Mouse (Mus musculus) midbrain, embryonic 10.5 days (tissue): ENCODE results near the gene Akap10. TPM values are rescaled to one million over a fixed set of nuclear protein-coding genes. Genes with fewer than 3 reads are reported as not detected.
"Not testable (repeated sequence)": the region's sequence is repeated elsewhere in the genome, so short reads cannot be mapped to it uniquely, and the experiment has no call there.

Experiments
- DNase-seq: peaks from one replicate; pipeline ENCODE4 v3.0.0-alpha.2; 2017; ENCODE audit warnings: low spot score
- H3K27ac ChIP-seq: fragments of 300-500 bp; sonication (generic); replicated peaks from 2 replicates; pipeline ENCODE4 v1.5.1; 2016; ENCODE audit warnings: mild to moderate bottlenecking
- H3K27me3 ChIP-seq: fragments of 300-500 bp; sonication (generic); 2 replicates; pipeline ENCODE4 v1.6.1; 2016; ENCODE audit warnings: low read depth, mild to moderate bottlenecking; ENCODE audit not compliant: poor library complexity, severe bottlenecking
- H3K36me3 ChIP-seq: fragments of 300-500 bp; sonication (generic); 2 replicates; pipeline ENCODE4 v1.6.1; 2016; ENCODE audit warnings: mild to moderate bottlenecking, moderate library complexity
- H3K4me1 ChIP-seq: fragments of 300-500 bp; sonication (generic); 2 replicates; pipeline ENCODE4 v1.6.1; 2016
- H3K4me3 ChIP-seq: fragments of 300-500 bp; sonication (generic); 2 replicates; pipeline ENCODE4 v1.5.1; 2016; ENCODE audit warnings: mild to moderate bottlenecking, moderate library complexity
- H3K9me3 ChIP-seq: fragments of 300-500 bp; sonication (generic); replicated peaks from 2 replicates; pipeline ENCODE4 v1.6.1; 2016; ENCODE audit warnings: mild to moderate bottlenecking
- WGBS: fragments of 180-500 bp; shearing (Covaris S2); methylation state at CpG from one replicate; pipeline ENCODE4 v1.1.7; 2016; 5-methylcytosine and 5-hydroxymethylcytosine counted together
- polyA plus RNA-seq: library from polyadenylated mRNA; unstranded; fragments of >200 nt; fragmentation: Nextera tagmentation; extraction: Ambion mirVana; gene quantifications from 2 replicates; pipeline ENCODE4 v1.2.1, GENCODE M21; 2016

Akap10 gene
- polyA plus RNA-seq, result 13.7 and 14.7 TPM in 2 replicates

DNA sequence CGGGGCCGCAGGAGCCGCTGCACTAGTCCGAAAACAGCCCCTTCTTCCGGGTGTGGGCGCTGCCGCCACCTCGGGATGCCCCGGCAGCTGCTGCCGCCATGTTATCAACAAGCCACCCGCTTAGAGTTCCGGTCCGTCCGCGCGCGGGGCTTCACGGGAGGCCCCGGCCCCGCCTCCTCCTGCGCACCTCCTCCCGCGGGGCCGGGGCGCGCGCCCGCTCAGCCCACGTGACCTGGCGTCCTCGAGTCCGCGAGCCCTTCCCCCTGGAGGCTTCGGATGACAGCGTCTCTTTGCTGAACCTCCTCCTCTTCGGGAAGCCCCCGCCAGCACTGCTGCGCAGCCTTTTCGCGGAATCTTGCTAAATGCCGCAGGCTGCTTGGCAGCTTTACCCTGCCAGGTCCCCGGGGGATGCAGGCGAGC lies at the start of gene Akap10:
Gene Akap10 (minus strand): TSS at position 155 of the 420 bp plus-strand sequence.
- WGBS, result under 1% methylated on average over 43 of the region's 43 CpGs
- Histone ChIP-seq H3K27me3 (no peaks in the 10 kb centered on the region), H3K9me3 (no peaks in the 10 kb centered on the region), H3K36me3 (peaks cover 12% of the 10 kb centered on the region), H3K4me3 (peak within 1 kb of the TSS; percentile 75), H3K4me1 (peaks cover 29% of the 10 kb centered on the region), H3K27ac (peak within 1 kb of the TSS; percentile 98)
- peak; percentile 94 for DNase-seq

DNA sequence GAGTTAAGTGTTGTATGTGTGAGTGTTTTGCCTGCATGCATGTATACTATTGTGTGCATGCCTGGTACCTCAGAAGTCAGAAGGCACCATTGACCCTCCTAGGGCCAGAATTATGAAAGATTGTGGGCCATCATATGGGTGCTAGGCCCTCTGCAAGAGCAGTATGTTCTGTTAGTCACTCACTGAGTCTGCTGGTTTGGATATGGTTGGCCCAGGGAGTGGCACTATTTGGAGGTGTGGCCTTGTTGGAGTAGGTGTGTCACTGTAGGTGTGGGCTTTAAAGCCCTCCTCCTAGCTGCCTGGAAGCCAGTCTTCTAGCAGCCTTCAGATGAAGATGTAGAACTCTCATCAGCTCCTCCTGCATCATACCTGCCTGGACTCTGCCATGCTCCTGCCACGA lies 45.7 kb upstream of the Akap10 start:
- H3K27ac ChIP-seq, result no peak overlapping the region
- H3K4me3 ChIP-seq, result no peak overlapping the region
- DNase-seq, result no peak
- H3K27me3 ChIP-seq, result 0 out of 2 replicates have a peak, but pooled peaks cover 8% of the 10 kb centered on the region
- no peaks in the 10 kb centered on the region for H3K4me1 ChIP-seq
- H3K36me3 ChIP-seq, result no peaks in the 10 kb centered on the region
- 79% methylated on average over 1 of the region's 1 CpGs for WGBS
- no peaks in the 10 kb centered on the region for H3K9me3 ChIP-seq

DNA sequence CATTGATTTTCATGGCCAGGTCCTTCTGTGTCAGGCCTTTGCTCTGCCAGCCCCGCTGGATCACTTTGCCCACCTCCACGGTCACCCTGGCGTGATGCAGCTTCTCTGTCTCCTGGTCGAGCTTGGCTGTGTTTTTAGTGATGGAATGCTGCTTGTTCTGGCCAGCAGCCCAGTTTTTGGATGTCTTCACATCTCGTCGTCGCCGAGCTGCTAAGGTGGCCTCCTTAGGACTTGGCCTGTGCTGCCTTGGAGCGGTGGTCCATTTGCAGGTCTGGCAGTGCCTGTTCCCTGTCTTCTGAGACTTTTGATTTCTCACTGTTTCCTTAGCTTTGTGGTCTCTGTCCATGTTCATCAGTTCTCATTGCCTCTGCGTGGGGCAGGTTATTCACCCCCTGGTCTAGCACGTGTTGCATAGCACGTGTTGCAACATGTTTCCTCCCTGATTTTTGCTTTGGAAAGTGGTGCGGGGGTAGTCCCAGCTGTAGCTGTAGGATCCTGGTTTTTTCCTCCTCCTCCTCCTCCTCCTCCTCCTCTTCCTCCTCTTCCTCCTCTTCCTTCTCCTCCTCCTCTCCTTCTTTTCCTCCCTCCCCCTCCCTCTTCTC lies 44.2 kb upstream of the Akap10 start:
- WGBS, result 80% methylated on average over 13 of the region's 13 CpGs
- 0 out of 2 replicates have a peak, but pooled peaks cover 8% of the 10 kb centered on the region for H3K27me3 ChIP-seq
- no peak overlapping the region for H3K4me3 ChIP-seq
- DNase-seq, result no peak
- no peaks in the 10 kb centered on the region for H3K36me3 ChIP-seq
- H3K9me3 ChIP-seq, result no peaks in the 10 kb centered on the region
- H3K4me1 ChIP-seq, result no peaks in the 10 kb centered on the region
- no peak overlapping the region; the same call in 1 of the 2 replicates for H3K27ac ChIP-seq

DNA sequence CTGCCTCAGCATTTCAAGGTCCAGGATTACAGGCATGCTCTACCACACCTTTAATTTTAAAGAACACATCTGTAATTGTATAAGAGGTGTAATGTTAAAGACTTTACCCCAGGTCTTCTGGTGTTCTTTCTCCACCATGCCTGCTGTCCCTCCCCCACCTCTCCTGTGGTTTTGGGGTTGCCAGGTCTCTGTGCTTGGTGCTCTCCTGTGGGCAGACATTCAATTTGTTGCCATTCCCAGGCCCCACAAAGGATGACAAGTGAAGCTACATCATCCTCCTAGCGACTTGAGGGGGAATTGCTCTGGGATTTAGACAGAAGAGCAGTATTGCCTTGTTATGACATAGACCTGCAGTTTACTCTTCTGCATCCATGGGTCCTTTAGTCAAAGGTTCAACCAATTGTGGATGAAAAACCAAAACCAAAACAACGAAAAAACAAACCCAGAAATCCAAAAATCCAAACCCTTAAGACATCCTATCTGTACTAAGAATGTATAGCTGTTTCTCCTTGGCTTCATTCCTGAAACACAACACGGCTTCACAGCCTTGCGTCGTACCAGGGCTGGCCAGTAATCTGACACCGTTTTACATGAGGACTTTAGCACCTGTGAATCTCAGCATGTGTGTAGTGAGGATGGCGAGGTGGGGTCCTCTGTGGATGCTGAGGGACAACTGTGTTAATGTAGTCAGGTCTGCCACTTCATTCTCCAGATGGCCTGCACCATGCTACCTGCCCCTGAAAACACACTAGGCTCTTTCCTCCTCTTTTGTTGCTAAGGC lies 41.6 kb upstream of the Akap10 start:
- 69% methylated on average over 7 of the region's 7 CpGs for WGBS

DNA sequence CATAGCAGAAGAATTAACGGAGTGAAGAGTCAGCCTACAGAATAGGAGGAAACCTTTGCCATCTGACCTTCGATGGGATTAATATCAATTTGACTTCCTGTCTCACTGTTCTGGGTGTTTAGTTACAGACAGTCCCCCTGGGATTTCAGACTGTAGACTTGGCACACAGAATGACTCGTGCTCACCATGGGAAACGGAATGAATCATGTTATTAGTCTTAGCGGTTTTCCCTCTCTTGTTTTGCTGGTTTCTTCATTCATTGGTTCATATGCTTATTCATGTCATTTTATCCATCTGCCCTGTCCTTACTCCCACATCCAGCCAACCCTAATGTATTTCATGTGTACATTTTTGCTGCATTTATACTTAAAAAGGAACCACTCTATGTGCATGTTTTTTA lies 40.8 kb upstream of the Akap10 start:
- Histone ChIP-seq H3K27ac (no peak overlapping the region), H3K4me1 (no peaks in the 10 kb centered on the region), H3K4me3 (no peak overlapping the region), H3K9me3 (no peaks in the 10 kb centered on the region), H3K36me3 (no peaks in the 10 kb centered on the region), H3K27me3 (0 out of 2 replicates have a peak, but pooled peaks cover 8% of the 10 kb centered on the region)
- no peak for DNase-seq
- 78% methylated on average over 5 of the region's 5 CpGs for WGBS

More for the DNA sequence above, 41.6 kb upstream of the Akap10 start:
- no peak for DNase-seq
- Histone ChIP-seq H3K27me3 (0 out of 2 replicates have a peak, but pooled peaks cover 8% of the 10 kb centered on the region), H3K4me1 (no peaks in the 10 kb centered on the region), H3K36me3 (no peaks in the 10 kb centered on the region), H3K4me3 (no peak overlapping the region), H3K27ac (no peak overlapping the region), H3K9me3 (no peaks in the 10 kb centered on the region)

GRCm38 (mm10) chr11:61968875-61969274 lies 38.8 kb upstream of the Akap10 start:
- no peaks in the 10 kb centered on the region for H3K4me1 ChIP-seq
- H3K4me3 ChIP-seq, result no peak overlapping the region
- no peak for DNase-seq
- no peak overlapping the region for H3K27ac ChIP-seq
- 0 out of 2 replicates have a peak, but pooled peaks cover under 1% of the 10 kb centered on the region for H3K27me3 ChIP-seq
- no peaks in the 10 kb centered on the region for H3K36me3 ChIP-seq
- no peaks in the 10 kb centered on the region for H3K9me3 ChIP-seq
- 94% methylated on average over 2 of the region's 2 CpGs for WGBS

DNA sequence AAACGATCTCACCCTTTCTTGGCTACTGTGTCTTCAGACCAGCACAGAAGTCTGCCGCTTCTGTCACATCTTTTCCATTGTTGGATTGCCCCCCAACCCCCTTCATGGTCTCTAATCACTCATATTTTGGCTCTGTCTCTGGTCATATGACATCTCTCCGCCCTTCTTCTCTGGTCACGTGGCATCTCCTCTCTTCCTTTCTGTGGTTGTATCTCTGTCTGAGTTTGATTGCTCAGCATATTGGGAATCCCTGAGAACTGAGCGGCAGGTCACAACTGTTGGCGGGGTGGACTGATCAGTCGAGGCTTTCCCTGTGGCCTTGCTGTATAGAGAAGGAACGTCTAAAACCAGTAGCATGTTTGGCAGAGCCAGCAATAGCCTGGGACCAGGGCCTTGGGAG lies 37.0 kb upstream of the Akap10 start:
- no peaks in the 10 kb centered on the region for H3K9me3 ChIP-seq
- H3K27me3 ChIP-seq, result no peaks in the 10 kb centered on the region
- WGBS, result 90% methylated on average over 8 of the region's 8 CpGs
- H3K36me3 ChIP-seq, result no peaks in the 10 kb centered on the region
- H3K4me3 ChIP-seq, result no peak overlapping the region
- H3K4me1 ChIP-seq, result no peaks in the 10 kb centered on the region
- no peak overlapping the region for H3K27ac ChIP-seq
- DNase-seq, result no peak

DNA sequence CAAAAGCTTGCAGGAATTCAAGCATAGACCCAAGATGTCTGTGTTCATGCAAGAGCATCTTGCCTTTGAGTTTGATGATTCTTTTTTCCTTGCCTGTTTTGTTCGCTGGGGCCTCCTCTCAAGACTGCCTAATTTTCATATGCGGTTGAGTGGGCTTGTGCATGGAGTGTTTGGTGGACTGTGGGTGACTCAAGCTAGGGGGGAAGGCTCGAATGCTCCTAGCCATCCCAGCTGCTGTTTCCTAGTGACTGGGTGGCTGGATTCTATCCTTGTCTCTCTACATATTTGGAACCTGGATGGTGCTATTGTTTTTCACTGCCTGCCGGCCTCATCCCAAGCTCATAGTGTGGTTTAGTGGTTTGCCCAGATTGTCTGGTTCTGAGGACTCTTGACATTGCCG lies 34.6 kb upstream of the Akap10 start:
- DNase-seq, result no peak
- peaks cover 1% of the 10 kb centered on the region; the same call in 1 of the 2 replicates for H3K27me3 ChIP-seq
- H3K4me3 ChIP-seq, result no peak overlapping the region
- H3K36me3 ChIP-seq, result no peaks in the 10 kb centered on the region
- H3K27ac ChIP-seq, result no peak overlapping the region
- H3K9me3 ChIP-seq, result no peaks in the 10 kb centered on the region
- H3K4me1 ChIP-seq, result no peaks in the 10 kb centered on the region
- WGBS, result 91% methylated on average over 5 of the region's 5 CpGs

- Histone ChIP-seq H3K27ac (no peak overlapping the region), H3K9me3 (no peaks in the 10 kb centered on the region), H3K4me3 (no peak overlapping the region), H3K27me3 (peaks cover 15% of the 10 kb centered on the region), H3K36me3 (no peaks in the 10 kb centered on the region), H3K4me1 (no peaks in the 10 kb centered on the region)
- no peak for DNase-seq
- 78% methylated on average over 3 of the region's 3 CpGs for WGBS
These were observed 33.1 kb upstream of the Akap10 start for GRCm38 (mm10) chr11:61963193-61963592.

DNA sequence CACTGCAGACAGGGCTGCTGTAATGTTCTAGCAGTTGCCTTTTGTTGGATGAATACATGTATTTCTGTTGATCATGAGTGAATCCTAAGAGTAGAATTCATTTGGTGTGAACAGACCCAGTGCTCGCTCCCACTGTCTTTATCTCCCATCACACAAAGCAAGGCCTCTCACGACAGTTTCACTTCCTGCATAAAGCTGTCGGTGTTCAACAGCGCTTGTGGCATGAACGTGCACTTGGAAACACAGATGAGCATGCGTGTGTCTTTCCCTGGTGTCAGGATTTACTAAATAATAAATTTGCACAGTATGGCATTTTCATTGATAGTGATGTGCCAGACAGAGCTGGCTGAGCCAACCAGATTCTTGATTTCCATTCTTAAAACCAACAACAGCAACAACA lies 32.6 kb upstream of the Akap10 start:
- Histone ChIP-seq H3K27ac (no peak overlapping the region), H3K9me3 (no peaks in the 10 kb centered on the region), H3K4me3 (no peak overlapping the region), H3K4me1 (no peaks in the 10 kb centered on the region), H3K36me3 (no peaks in the 10 kb centered on the region), H3K27me3 (peaks cover 20% of the 10 kb centered on the region)
- no peak for DNase-seq
- 87% methylated on average over 6 of the region's 6 CpGs for WGBS

GRCm38 (mm10) chr11:61960096-61960495 lies 30.0 kb upstream of the Akap10 start:
- 88% methylated on average over 2 of the region's 2 CpGs for WGBS
- no peak overlapping the region for H3K4me3 ChIP-seq
- peaks cover 34% of the 10 kb centered on the region for H3K27me3 ChIP-seq
- no peaks in the 10 kb centered on the region for H3K9me3 ChIP-seq
- H3K27ac ChIP-seq, result no peak overlapping the region
- no peak for DNase-seq
- peaks cover 10% of the 10 kb centered on the region for H3K4me1 ChIP-seq
- H3K36me3 ChIP-seq, result no peaks in the 10 kb centered on the region

- H3K9me3 ChIP-seq, H3K4me1 ChIP-seq, H3K27ac ChIP-seq, H3K36me3 ChIP-seq, DNase-seq, H3K4me3 ChIP-seq: not testable (repeated sequence)
- 70% methylated on average over 6 of the region's 6 CpGs for WGBS
- peaks cover 34% of the 10 kb centered on the region for H3K27me3 ChIP-seq
These were observed 28.7 kb upstream of the Akap10 start for GRCm38 (mm10) chr11:61958706-61959105.

GRCm38 (mm10) chr11:61957296-61957813 lies 27.3 kb upstream of the Akap10 start:
- DNase-seq, result peak; percentile 30
- Histone ChIP-seq H3K9me3 (no peaks in the 10 kb centered on the region), H3K27me3 (peaks cover 34% of the 10 kb centered on the region), H3K36me3 (no peaks in the 10 kb centered on the region), H3K4me1 (peaks cover 10% of the 10 kb centered on the region), H3K4me3 (peak overlapping the region; percentile 90), H3K27ac (0 out of 2 replicates have a peak overlapping the region, but pooled peaks have one; percentile 67)
- 6% methylated on average over 25 of the region's 25 CpGs for WGBS
